10 mouse cellular contexts compared by ENCODE assay signal in genomic region chr12:52390242-52390641, GRCm38 (mm10).
A peak's percentile ranks its signal among the peaks of the same experiment; 100 is the strongest.
DNase-seq lines count a peak whose midpoint lies in the region; ATAC-seq and TF ChIP-seq lines count a peak whose summit lies in the region.
"Had no signal": no experiment of that assay in that cellular context is flagged by ENCODE, and none has a peak within 500 bp of the region (broad histone marks: within the 10 kb centered on the region; RNA-seq: fewer than 3 reads in every experiment).

No protein-coding gene starts in this region.

- H3K9me3 ChIP-seq in lung, embryonic 14.5 days (ENCODE audit: low read depth, low read length) = no peaks in the 10 kb centered on the region
- H3K9me3 ChIP-seq in forebrain, embryonic 14.5 days (replicated peaks; ENCODE audit: control insufficient read depth, low read length) = no peaks in the 10 kb centered on the region
- H3K9me3 ChIP-seq in liver, postnatal 0 days (ENCODE audit: low read length) = no peaks in the 10 kb centered on the region
- H3K9me3 ChIP-seq: liver, embryonic 15.5 days had no signal

- H3K4me2 ChIP-seq in lung, embryonic 14.5 days = no peak overlapping the region
- H3K4me2 ChIP-seq in forebrain, embryonic 14.5 days (ENCODE audit: low read length) = 0 out of 2 replicates have a peak overlapping the region, but pooled peaks have one; percentile 6
- H3K4me2 ChIP-seq in liver, postnatal 0 days (ENCODE audit: low read depth, low read length) = no peak overlapping the region
- H3K4me2 ChIP-seq: liver, embryonic 15.5 days had no signal

- H3K27ac ChIP-seq in lung, embryonic 14.5 days (ENCODE audit: low read depth) = no peak overlapping the region
- peak overlapping the region; percentile 61 for H3K27ac ChIP-seq in forebrain, embryonic 14.5 days (ENCODE audit: low read depth, low read length)
- H3K27ac ChIP-seq in liver, postnatal 0 days (ENCODE audit: low read depth) = no peak overlapping the region
- H3K27ac ChIP-seq: liver, embryonic 15.5 days had no signal

- no peaks in the 10 kb centered on the region for H3K36me3 ChIP-seq in lung, embryonic 14.5 days (ENCODE audit: insufficient read depth)
- H3K36me3 ChIP-seq in forebrain, embryonic 14.5 days (ENCODE audit: control insufficient read depth, insufficient read depth, low read length) = no peaks in the 10 kb centered on the region
- no peaks in the 10 kb centered on the region for H3K36me3 ChIP-seq in liver, postnatal 0 days (replicated peaks; ENCODE audit: insufficient read depth, low read length)
- H3K36me3 ChIP-seq: liver, embryonic 15.5 days had no signal

- no peak overlapping the region for H3K4me3 ChIP-seq in lung, embryonic 14.5 days (ENCODE audit: low read depth, low read length)
- H3K4me3 ChIP-seq in forebrain, embryonic 14.5 days (ENCODE audit: low read depth, low read length) = no peak overlapping the region
- H3K4me3 ChIP-seq in liver, postnatal 0 days (ENCODE audit: low read depth, low read length) = no peak overlapping the region
- H3K4me3 ChIP-seq: liver, embryonic 15.5 days had no signal

- 0 out of 2 replicates have a peak, but pooled peaks cover 2% of the 10 kb centered on the region for H3K4me1 ChIP-seq in lung, embryonic 14.5 days (ENCODE audit: insufficient read depth)
- peaks cover 16% of the 10 kb centered on the region for H3K4me1 ChIP-seq in forebrain, embryonic 14.5 days (ENCODE audit: control insufficient read depth, insufficient read depth, low read length)
- H3K4me1 ChIP-seq in liver, postnatal 0 days (ENCODE audit: insufficient read depth) = no peaks in the 10 kb centered on the region
- H3K4me1 ChIP-seq: liver, embryonic 15.5 days had no signal

- 38% methylated on average over 4 of the region's 4 CpGs for WGBS in lung, embryonic 14.5 days
- 10% methylated on average over 4 of the region's 4 CpGs for whole genome bisulfite sequencing in forebrain, embryonic 14.5 days
- WGBS in liver, postnatal 0 days (ENCODE audit: insufficient replicate concordance) = 34% methylated on average over 4 of the region's 4 CpGs

- no peak for TF ChIP-seq CTCF in lung, embryonic 14.5 days (IDR thresholded peaks at IDR 0.05; ENCODE audit: low read depth)
- TF ChIP-seq CTCF in liver, postnatal 0 days (IDR thresholded peaks at IDR 0.05; ENCODE audit: low read depth) = no peak

- ATAC-seq in lung, embryonic 14.5 days (ENCODE audit: insufficient read depth) = peak; percentile 35; the same call in 1 of the 2 replicates
- peak; percentile 77 for ATAC-seq in forebrain, embryonic 14.5 days
- ATAC-seq in liver, postnatal 0 days = no peak
- ATAC-seq in erythroid progenitor cell, adult 5-6 weeks (replicated peaks; ENCODE audit: low FRiP score, poor library complexity, severe bottlenecking) = no peak

- TF ChIP-seq EP300 in liver, postnatal 0 days (IDR thresholded peaks at IDR 0.05; ENCODE audit: low read depth) = no peak

- no peaks in the 10 kb centered on the region for H3K27me3 ChIP-seq in lung, embryonic 14.5 days (ENCODE audit: insufficient read depth, low read length)
- H3K27me3 ChIP-seq in forebrain, embryonic 14.5 days (replicated peaks; ENCODE audit: control insufficient read depth, insufficient read depth, low read length) = no peaks in the 10 kb centered on the region
- no peaks in the 10 kb centered on the region for H3K27me3 ChIP-seq in liver, postnatal 0 days (ENCODE audit: insufficient read depth, low read length)
- H3K27me3 ChIP-seq: liver, embryonic 15.5 days had no signal

- intact Hi-C loops in heart, postnatal 25 days (cut with DNase I) = loop anchor here (5.0 to 10.0 kb wide), 3 partner anchors 98 to 485 kb away; no protein-coding TSS in a partner anchor

- DNase-seq in lung, embryonic 14.5 days = peak; percentile 47
- DNase-seq in lung, postnatal 4 days = no peak
- peak; percentile 80 for DNase-seq in forebrain, embryonic 14.5 days (ENCODE audit: low spot score)
- DNase-seq in heart, postnatal 25 days (ENCODE audit: low spot score) = peak; percentile 33
- DNase-seq in lung, postnatal 10 days = peak; percentile 64
- DNase-seq in liver, postnatal 0 days = no peak
- no peak for DNase-seq in embryo, embryonic 11 days
- DNase-seq: gastrocnemius, postnatal 14 days had no signal

- H3K9ac ChIP-seq in lung, embryonic 14.5 days = no peak overlapping the region
- H3K9ac ChIP-seq in forebrain, embryonic 14.5 days (ENCODE audit: low read length) = no peak overlapping the region
- H3K9ac ChIP-seq in liver, postnatal 0 days (replicated peaks) = no peak overlapping the region
- H3K9ac ChIP-seq: liver, embryonic 15.5 days had no signal

Comparison
In these comparisons a context has a peak if more than half of its experiments do, and no peak if none do; other contexts are left out.
1. DNase-seq: peak in lung, embryonic 14.5 days (single experiment), forebrain, embryonic 14.5 days (single experiment), heart, postnatal 25 days (single experiment) and lung, postnatal 10 days (single experiment); none in lung, postnatal 4 days (0 of 2), liver, postnatal 0 days (single experiment) and embryo, embryonic 11 days (single experiment).
2. ATAC-seq: peak in lung, embryonic 14.5 days (single experiment) and forebrain, embryonic 14.5 days (single experiment); none in liver, postnatal 0 days (single experiment) and erythroid progenitor cell, adult 5-6 weeks (single experiment).